In the genomic region with DNA sequence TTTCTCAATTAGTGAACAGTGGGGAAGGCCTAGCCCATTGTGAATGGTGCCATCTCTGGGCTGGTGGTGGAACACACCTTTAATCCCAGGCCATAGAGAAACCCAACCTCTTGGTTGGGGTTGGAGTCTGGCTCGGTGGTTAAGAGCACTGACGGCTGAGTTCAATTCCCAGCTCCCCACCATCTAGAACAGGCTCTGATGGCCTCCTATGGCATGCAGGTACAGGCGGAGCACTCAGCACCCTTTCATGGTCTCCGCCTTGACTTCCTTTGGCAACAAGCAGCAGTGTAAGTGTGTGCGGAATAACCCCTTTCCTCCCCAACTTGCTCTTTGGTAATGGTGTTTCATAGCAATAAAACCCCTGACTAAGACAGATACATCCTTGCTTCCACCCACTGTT, we compare ENCODE assay signal across 9 mouse cellular contexts. TPM values are rescaled to one million over a fixed set of nuclear protein-coding genes. Genes with fewer than 3 reads are reported as not detected.
DNase-seq lines count a peak whose midpoint lies in the region; ATAC-seq and TF ChIP-seq lines count a peak whose summit lies in the region.
"Had no signal": no experiment of that assay in that cellular context is flagged by ENCODE, and none has a peak within 500 bp of the region (broad histone marks: within the 10 kb centered on the region; RNA-seq: fewer than 3 reads in every experiment).

No protein-coding gene starts in this region.

- H3K9me3 ChIP-seq in E14TG2a.4 (ENCODE audit: low read length) = no peaks in the 10 kb centered on the region
- H3K9me3 ChIP-seq in heart, embryonic 16.5 days (replicated peaks; ENCODE audit: control insufficient read depth, low read length) = no peaks in the 10 kb centered on the region
- no peaks in the 10 kb centered on the region for H3K9me3 ChIP-seq in liver, postnatal 0 days (ENCODE audit: low read length)

- H3K27ac ChIP-seq in heart, embryonic 16.5 days (ENCODE audit: low read length) = no peak overlapping the region
- H3K27ac ChIP-seq in liver, postnatal 0 days (ENCODE audit: low read depth) = peak overlapping the region; percentile 86

- intact Hi-C loops in heart, postnatal 25 days (cut with DNase I) = no loop called here

- H3K4me2 ChIP-seq in heart, embryonic 16.5 days (ENCODE audit: low read depth, low read length) = peak overlapping the region; percentile 71
- peak overlapping the region; percentile 79 for H3K4me2 ChIP-seq in liver, postnatal 0 days (ENCODE audit: low read depth, low read length)

- no peak for TF ChIP-seq CTCF in E14TG2a.4 (conservative IDR thresholded peaks at IDR 0.05; ENCODE audit: low read length)
- no peak for TF ChIP-seq CTCF in liver, postnatal 0 days (IDR thresholded peaks at IDR 0.05; ENCODE audit: low read depth)

- H3K27me3 ChIP-seq in E14TG2a.4 (ENCODE audit: insufficient read depth, low read length) = no peaks in the 10 kb centered on the region
- H3K27me3 ChIP-seq in heart, embryonic 16.5 days (ENCODE audit: control insufficient read depth, insufficient read depth, low read length) = no peaks in the 10 kb centered on the region
- H3K27me3 ChIP-seq in liver, postnatal 0 days (ENCODE audit: insufficient read depth, low read length) = no peaks in the 10 kb centered on the region

- WGBS in heart, embryonic 16.5 days = 71% methylated on average over 5 of the region's 5 CpGs
- WGBS in liver, postnatal 0 days (ENCODE audit: insufficient replicate concordance) = 56% methylated on average over 5 of the region's 5 CpGs

- peak overlapping the region; percentile 99; the same call in 1 of the 2 replicates for H3K9ac ChIP-seq in heart, embryonic 16.5 days (ENCODE audit: low read length)
- H3K9ac ChIP-seq in liver, postnatal 0 days (replicated peaks) = peak overlapping the region; percentile 95

- H3K4me3 ChIP-seq in E14TG2a.4 (replicated peaks; ENCODE audit: low read length) = peak overlapping the region; percentile 100
- H3K4me3 ChIP-seq in heart, embryonic 16.5 days (ENCODE audit: low read length) = peak overlapping the region; percentile 100
- peak overlapping the region; percentile 82 for H3K4me3 ChIP-seq in liver, postnatal 0 days (ENCODE audit: low read depth, low read length)

- no peak for TF ChIP-seq EP300 in liver, postnatal 0 days (IDR thresholded peaks at IDR 0.05; ENCODE audit: low read depth)

- H3K4me1 ChIP-seq in E14TG2a.4 (replicated peaks; ENCODE audit: low read depth, low read length) = peaks cover 72% of the 10 kb centered on the region
- peaks cover 17% of the 10 kb centered on the region for H3K4me1 ChIP-seq in heart, embryonic 16.5 days (ENCODE audit: control insufficient read depth, insufficient read depth, low read length)
- H3K4me1 ChIP-seq in liver, postnatal 0 days (ENCODE audit: insufficient read depth) = peaks cover 24% of the 10 kb centered on the region

- no peak for ATAC-seq in heart, embryonic 16.5 days (replicated peaks; ENCODE audit: extremely low read depth, insufficient read depth, low FRiP score)
- ATAC-seq in liver, postnatal 0 days = peak; percentile 9

- H3K36me3 ChIP-seq in E14TG2a.4 (ENCODE audit: insufficient read depth, low read length) = peaks cover 58% of the 10 kb centered on the region
- H3K36me3 ChIP-seq in heart, embryonic 16.5 days (ENCODE audit: control insufficient read depth, insufficient read depth) = peaks cover 23% of the 10 kb centered on the region
- H3K36me3 ChIP-seq in liver, postnatal 0 days (replicated peaks; ENCODE audit: insufficient read depth, low read length) = peaks cover 33% of the 10 kb centered on the region

- DNase-seq in heart, adult 11 months = peak; percentile 81
- DNase-seq in heart, postnatal 25 days (ENCODE audit: low spot score) = no peak
- no peak for DNase-seq in liver, postnatal 0 days
- no peak for DNase-seq in adrenal gland, adult 2 months
- DNase-seq in retina, embryonic 14.5 days (ENCODE audit: low spot score) = no peak
- no peak for DNase-seq in testis, postnatal 10 days (ENCODE audit: low spot score)

RNA-seq across cellular contexts. Expression of gene Fam69b, which starts 10.3 kb away (rescaled TPM):
- total RNA-seq in heart, postnatal 25 days (2021) = 10 to 100 TPM; 26.9 to 28.9 TPM
- polyA plus RNA-seq in heart, embryonic 16.5 days (2015; fragmentation: Nextera tagmentation; extraction: Ambion mirVana) = 12.5 and 15.8 TPM in 2 replicates
- polyA plus RNA-seq in liver, postnatal 0 days (2015; fragmentation: Nextera tagmentation; extraction: Ambion mirVana) = 0.48 and 0.56 TPM in 2 replicates
- 10 to 100 TPM in 1 of 2 experiments, 1 to 10 TPM in 1; 6.9 to 15.7 TPM for total RNA-seq in adrenal gland, adult 2 months (2021)
- polyA plus RNA-seq in adrenal gland, adult 2 months (2012; rRNA removed) = 21.8 and 33.4 TPM in 2 replicates

RNA-seq across cellular contexts. Expression of gene Lcn4, which starts 32.5 kb away (rescaled TPM):
- not detected for total RNA-seq in heart, postnatal 25 days (2021)
- not detected in 2 replicates for polyA plus RNA-seq in heart, embryonic 16.5 days (2015; fragmentation: Nextera tagmentation; extraction: Ambion mirVana)
- 0.14 TPM in 1 of 2 replicates, not detected in the other for polyA plus RNA-seq in liver, postnatal 0 days (2015; fragmentation: Nextera tagmentation; extraction: Ambion mirVana)
- not detected for total RNA-seq in adrenal gland, adult 2 months (2021)
- not detected in 2 replicates for polyA plus RNA-seq in adrenal gland, adult 2 months (2012; rRNA removed)
- total RNA-seq: left cerebral cortex, postnatal 4 days had no signal

RNA-seq across cellular contexts. Expression of gene Agpat2, which starts 34.4 kb away (rescaled TPM):
- total RNA-seq in heart, postnatal 25 days (2021) = 10 to 100 TPM; 49.7 to 51.6 TPM
- 25.9 and 28.5 TPM in 2 replicates for polyA plus RNA-seq in heart, embryonic 16.5 days (2015; fragmentation: Nextera tagmentation; extraction: Ambion mirVana)
- 215 and 221 TPM in 2 replicates for polyA plus RNA-seq in liver, postnatal 0 days (2015; fragmentation: Nextera tagmentation; extraction: Ambion mirVana)
- 100 to 1,000 TPM; 469 to 591 TPM for total RNA-seq in adrenal gland, adult 2 months (2021)
- polyA plus RNA-seq in adrenal gland, adult 2 months (2012; rRNA removed) = 584 and 714 TPM in 2 replicates

RNA-seq across cellular contexts. Expression of gene Gm20532, which starts 52.1 kb away (rescaled TPM):
- total RNA-seq in heart, postnatal 25 days (2021) = not detected
- polyA plus RNA-seq in heart, embryonic 16.5 days (2015; fragmentation: Nextera tagmentation; extraction: Ambion mirVana) = not detected in 2 replicates
- not detected in 2 replicates for polyA plus RNA-seq in liver, postnatal 0 days (2015; fragmentation: Nextera tagmentation; extraction: Ambion mirVana)
- not detected for total RNA-seq in adrenal gland, adult 2 months (2021)
- polyA plus RNA-seq in adrenal gland, adult 2 months (2012; rRNA removed) = not detected in 2 replicates
- total RNA-seq: left cerebral cortex, postnatal 4 days had no signal

RNA-seq across cellular contexts. Expression of gene Egfl7, which starts 58.8 kb away (rescaled TPM):
- 100 to 1,000 TPM; 149 to 179 TPM for total RNA-seq in heart, postnatal 25 days (2021)
- 188 and 216 TPM in 2 replicates for polyA plus RNA-seq in heart, embryonic 16.5 days (2015; fragmentation: Nextera tagmentation; extraction: Ambion mirVana)
- 49.6 and 53.0 TPM in 2 replicates for polyA plus RNA-seq in liver, postnatal 0 days (2015; fragmentation: Nextera tagmentation; extraction: Ambion mirVana)
- 100 to 1,000 TPM in 1 of 2 experiments, 10 to 100 TPM in 1; 71.2 to 146 TPM for total RNA-seq in adrenal gland, adult 2 months (2021)
- polyA plus RNA-seq in adrenal gland, adult 2 months (2012; rRNA removed) = 355 and 444 TPM in 2 replicates
